Mouse (Mus musculus): ENCODE data around the gene Tti1.

GRCm38 (mm10) chr2:158067260-158067824 lies 39.1 kb upstream of the Tti1 start:
- TF ChIP-seq POLR2A (IDR thresholded peaks at IDR 0.05; ENCODE audit: extremely low read depth, insufficient read depth, low read length) (no peak), CTCF (IDR thresholded peaks at IDR 0.05; ENCODE audit: extremely low read depth, insufficient read depth, low read length) (no peak)
